Mouse (Mus musculus) lung, embryonic 16.5 days (tissue): ENCODE results near the gene Zfp292. TPM values are rescaled to one million over a fixed set of nuclear protein-coding genes. Genes with fewer than 3 reads are reported as not detected.

Experiments used
- polyA plus RNA-seq: library from polyadenylated mRNA; unstranded; fragments of >200 nt; fragmentation: Nextera tagmentation; extraction: Ambion mirVana; gene quantifications from 2 replicates; pipeline ENCODE4 v1.2.1, GENCODE M21; 2015

Zfp292 gene
- polyA plus RNA-seq, 1 experiment from 2014 or later: 16.2 TPM

Other genes starting within 250 kb of the Zfp292 start
- 55.2 and 63.6 TPM in 2 replicates for gene Slc35a1, start 195.5 kb downstream of the Zfp292 start, polyA plus RNA-seq
- 11.1 and 13.2 TPM in 2 replicates for gene Cfap206, start 152.8 kb downstream of the Zfp292 start, polyA plus RNA-seq
- gene Gm136, start 126.7 kb downstream of the Zfp292 start, polyA plus RNA-seq: not detected in 2 replicates
- 46.8 and 49.5 TPM in 2 replicates for gene Smim8, start 104.5 kb downstream of the Zfp292 start, polyA plus RNA-seq
- not detected in 2 replicates for gene Cga, start 10.8 kb upstream of the Zfp292 start, polyA plus RNA-seq